Mouse (Mus musculus) common myeloid progenitor, adult 5-6 weeks (primary cell): Measurements from ENCODE around the gene AI837181. TPM values are rescaled to one million over a fixed set of nuclear protein-coding genes. Genes with fewer than 3 reads are reported as not detected.
"Not testable (repeated sequence)": the region's sequence is repeated elsewhere in the genome, so short reads cannot be mapped to it uniquely, and the experiment has no call there.

Source experiments
- ATAC-seq: replicated peaks from 2 replicates; pipeline ENCODE4 v1.8.0; 2016; ENCODE audit warnings: low read depth, mild to moderate bottlenecking, moderate TSS enrichment, inconsistent platforms; ENCODE audit not compliant: poor library complexity, severe bottlenecking
- total RNA-seq: library from RNA; stranded (forward); fragments of 200-1000, 187-1606 nt; gene quantifications from 2 replicates; pipeline ENCODE4 v1.2.3, GENCODE M21; 2017

The AI837181 gene
- total RNA-seq = 9.2 and 10.3 TPM in 2 replicates

GRCm38 (mm10) chr19:5424782-5425741, at the start of gene AI837181, which contains the start of gene Drap1:
Gene AI837181, plus strand, starts transcription at chr19:5425144.
Gene Drap1, minus strand, starts transcription at chr19:5424979.
- ATAC-seq = peak; percentile 71

- ATAC-seq = no peak
Observed at GRCm38 (mm10) chr19:5377446-5377845, 47.5 kb upstream of the AI837181 start.

GRCm38 (mm10) chr19:5383326-5383725, 41.6 kb upstream of the AI837181 start:
- no peak for ATAC-seq

- ATAC-seq = no peak
Observed at GRCm38 (mm10) chr19:5384715-5385114, 40.2 kb upstream of the AI837181 start.

- no peak for ATAC-seq
Observed at GRCm38 (mm10) chr19:5388011-5388441, 36.9 kb upstream of the AI837181 start.

GRCm38 (mm10) chr19:5388588-5389242, 36.2 kb upstream of the AI837181 start, which contains the start of gene Sart1:
Gene Sart1, minus strand, starts transcription at chr19:5388703.
- peak; percentile 94 for ATAC-seq

GRCm38 (mm10) chr19:5389647-5390046, 35.3 kb upstream of the AI837181 start:
- peak; percentile 70 for ATAC-seq

- ATAC-seq = no peak
Observed at GRCm38 (mm10) chr19:5390416-5390815, 34.5 kb upstream of the AI837181 start.

GRCm38 (mm10) chr19:5392892-5393291, 32.1 kb upstream of the AI837181 start:
- ATAC-seq = no peak

GRCm38 (mm10) chr19:5394168-5394567, 30.8 kb upstream of the AI837181 start:
- no peak for ATAC-seq

GRCm38 (mm10) chr19:5395371-5395770, 29.6 kb upstream of the AI837181 start:
- no peak for ATAC-seq

GRCm38 (mm10) chr19:5401073-5401472, 23.9 kb upstream of the AI837181 start:
- ATAC-seq = not testable (repeated sequence)

GRCm38 (mm10) chr19:5402293-5402692, 22.7 kb upstream of the AI837181 start, which contains the start of gene Tsga10ip:
Gene Tsga10ip, minus strand, starts transcription at chr19:5402526.
- no peak for ATAC-seq

- ATAC-seq = peak; percentile 45
Observed at GRCm38 (mm10) chr19:5405924-5406323, 19.0 kb upstream of the AI837181 start.

- peak; percentile 33 for ATAC-seq
Observed at GRCm38 (mm10) chr19:5406531-5407126, 18.3 kb upstream of the AI837181 start.

GRCm38 (mm10) chr19:5407133-5407532, 17.8 kb upstream of the AI837181 start:
- peak; percentile 81 for ATAC-seq

- peak; percentile 24; the same call in 1 of the 2 replicates for ATAC-seq
Observed at GRCm38 (mm10) chr19:5408057-5409001, 16.6 kb upstream of the AI837181 start.

- ATAC-seq = no peak
Observed at GRCm38 (mm10) chr19:5409068-5409467, 15.9 kb upstream of the AI837181 start.

GRCm38 (mm10) chr19:5410641-5411040, 14.3 kb upstream of the AI837181 start:
- no peak for ATAC-seq
